Mouse (Mus musculus): ENCODE data around the gene Ston2. TPM values are rescaled to one million over a fixed set of nuclear protein-coding genes. Genes with fewer than 3 reads are reported as not detected.
A peak's percentile ranks its signal among the peaks of the same experiment; 100 is the strongest.

The Ston2 gene
- polyA plus RNA-seq, 1 experiment from 2014 or later = 10.6 TPM

DNA sequence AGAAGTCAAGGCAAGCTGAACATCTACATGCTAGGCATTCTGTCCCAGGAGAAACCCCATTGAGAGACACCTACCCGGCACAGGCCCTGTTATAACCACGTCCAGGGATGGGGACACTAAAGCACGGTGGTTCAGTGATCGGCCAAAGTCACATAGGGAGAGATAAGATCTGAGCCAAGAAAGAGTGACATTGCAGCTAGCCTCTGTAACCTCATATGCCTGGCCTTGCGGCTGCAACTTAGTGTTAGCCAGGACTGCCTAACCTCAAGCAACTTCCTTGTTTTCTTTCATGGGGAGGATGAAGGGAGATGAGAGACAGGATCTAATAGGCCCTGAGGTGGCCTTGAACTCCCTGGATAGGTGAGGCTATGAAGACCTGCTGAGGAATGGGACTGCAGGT, 122.8 kb downstream of the Ston2 start:
- Histone ChIP-seq H3K4me2 (no peak overlapping the region), H3K27me3 (ENCODE audit: insufficient read depth, low read length) (no peaks in the 10 kb centered on the region), H3K4me3 (ENCODE audit: low read depth, low read length) (no peak overlapping the region), H3K9me3 (ENCODE audit: low read depth, low read length) (no peaks in the 10 kb centered on the region), H3K36me3 (ENCODE audit: insufficient read depth) (no peaks in the 10 kb centered on the region), H3K4me1 (ENCODE audit: insufficient read depth) (no peaks in the 10 kb centered on the region), H3K27ac (ENCODE audit: low read depth) (no peak overlapping the region), H3K9ac (no peak overlapping the region)
- TF ChIP-seq CTCF (IDR thresholded peaks at IDR 0.05; ENCODE audit: low read depth) = no peak
- DNase-seq = no peak
- no peak for ATAC-seq (ENCODE audit: insufficient read depth)
- 83% methylated on average over 5 of the region's 5 CpGs for WGBS

DNA sequence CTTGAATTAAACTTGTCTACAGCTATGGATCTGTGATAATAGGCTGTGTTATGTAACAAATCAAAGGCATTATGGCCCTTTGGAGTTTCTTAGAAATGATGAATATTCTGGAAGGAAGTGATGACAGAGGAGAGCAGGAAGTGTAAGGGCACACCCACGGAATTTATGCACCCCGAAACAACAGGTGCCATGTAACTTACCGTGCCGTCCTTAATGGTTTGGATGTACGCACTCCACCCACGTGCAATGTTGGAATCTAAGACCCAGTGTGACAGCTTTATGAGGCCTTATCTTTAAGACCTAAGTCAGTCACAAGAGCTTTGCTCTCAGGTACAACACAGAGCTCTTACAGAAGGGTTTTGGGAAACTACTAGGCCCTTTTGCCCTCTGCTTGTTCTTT, 124.9 kb downstream of the Ston2 start:
- DNase-seq (no peak), ATAC-seq (ENCODE audit: insufficient read depth) (no peak)
- Histone ChIP-seq H3K9ac (no peak overlapping the region), H3K4me1 (ENCODE audit: insufficient read depth) (no peaks in the 10 kb centered on the region), H3K4me2 (no peak overlapping the region), H3K27ac (ENCODE audit: low read depth) (no peak overlapping the region), H3K4me3 (ENCODE audit: low read depth, low read length) (no peak overlapping the region), H3K9me3 (ENCODE audit: low read depth, low read length) (no peaks in the 10 kb centered on the region), H3K27me3 (ENCODE audit: insufficient read depth, low read length) (no peaks in the 10 kb centered on the region), H3K36me3 (ENCODE audit: insufficient read depth) (no peaks in the 10 kb centered on the region)
- WGBS = 59% methylated on average over 6 of the region's 6 CpGs
- no peak for TF ChIP-seq CTCF (IDR thresholded peaks at IDR 0.05; ENCODE audit: low read depth)

DNA sequence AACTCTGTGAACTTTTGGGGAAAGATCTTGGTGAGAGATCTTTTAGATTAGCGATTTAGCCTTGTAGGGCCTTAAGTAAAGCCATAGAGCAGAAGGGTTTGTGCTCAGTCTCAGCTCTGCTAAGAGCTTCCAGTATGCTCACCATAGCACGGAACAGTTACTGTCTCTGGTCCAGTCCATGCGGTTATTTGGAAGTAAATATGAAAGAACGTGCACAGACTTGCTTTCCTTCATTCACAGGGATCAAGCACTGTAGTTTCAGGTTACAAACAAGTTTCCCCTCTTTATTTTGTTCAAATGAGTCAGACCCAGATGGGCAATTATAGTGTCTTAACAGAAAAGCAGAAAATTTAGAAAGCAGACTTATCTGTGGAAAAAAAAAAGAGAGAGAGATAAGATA, 125.3 kb downstream of the Ston2 start:
- no peak for ATAC-seq (ENCODE audit: insufficient read depth)
- no peak for TF ChIP-seq CTCF (IDR thresholded peaks at IDR 0.05; ENCODE audit: low read depth)
- Histone ChIP-seq H3K9me3 (ENCODE audit: low read depth, low read length) (no peaks in the 10 kb centered on the region), H3K4me3 (ENCODE audit: low read depth, low read length) (no peak overlapping the region), H3K9ac (no peak overlapping the region), H3K27me3 (ENCODE audit: insufficient read depth, low read length) (no peaks in the 10 kb centered on the region), H3K4me1 (ENCODE audit: insufficient read depth) (no peaks in the 10 kb centered on the region), H3K27ac (ENCODE audit: low read depth) (no peak overlapping the region), H3K36me3 (ENCODE audit: insufficient read depth) (no peaks in the 10 kb centered on the region), H3K4me2 (no peak overlapping the region)
- no peak for DNase-seq
- WGBS = 70% methylated on average over 4 of the region's 4 CpGs

DNA sequence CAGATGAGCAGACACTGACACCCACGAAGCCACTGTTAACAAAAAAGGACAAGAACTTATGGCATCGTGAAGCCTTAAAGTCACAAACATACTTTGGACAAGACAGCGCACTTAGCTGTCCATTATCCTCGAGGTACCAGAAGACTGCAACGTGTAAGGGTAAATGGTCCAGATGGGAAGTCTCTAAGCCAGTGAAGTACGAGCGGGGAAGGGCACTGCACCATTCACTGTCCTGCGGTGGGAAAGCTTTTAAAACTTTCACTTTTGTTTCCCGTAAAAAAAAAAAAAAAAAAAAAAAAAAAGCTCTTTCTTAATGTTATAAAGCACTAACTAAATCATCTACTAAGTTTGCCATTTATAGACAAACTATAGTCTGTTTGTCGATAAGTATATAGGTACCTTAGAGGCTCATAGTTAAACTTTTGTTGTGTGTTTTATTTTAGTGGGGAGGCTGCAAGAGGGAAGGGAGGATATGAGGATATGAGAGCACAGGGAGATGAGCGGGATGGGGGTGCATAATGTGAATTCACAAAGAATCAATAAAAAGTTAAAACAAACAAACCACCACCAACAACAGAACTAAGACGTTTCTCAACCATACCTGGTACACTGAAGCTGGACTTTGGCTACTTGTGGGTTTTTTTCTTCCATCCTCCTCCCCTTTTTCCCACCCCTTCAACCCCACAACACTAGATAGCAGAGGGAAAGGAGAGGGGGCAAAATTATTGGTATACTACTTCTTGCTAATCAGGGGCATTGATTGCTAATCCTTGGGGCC, 127.4 kb downstream of the Ston2 start:
- H3K4me3 ChIP-seq (ENCODE audit: low read depth, low read length) = no peak overlapping the region
- no peak for DNase-seq
- no peak for ATAC-seq (ENCODE audit: insufficient read depth)
- no peak for TF ChIP-seq CTCF (IDR thresholded peaks at IDR 0.05; ENCODE audit: low read depth)
- H3K36me3 ChIP-seq (ENCODE audit: insufficient read depth) = no peaks in the 10 kb centered on the region
- H3K9ac ChIP-seq = no peak overlapping the region
- WGBS = 69% methylated on average over 12 of the region's 12 CpGs
- no peaks in the 10 kb centered on the region for H3K27me3 ChIP-seq (ENCODE audit: insufficient read depth, low read length)
- no peak overlapping the region for H3K4me2 ChIP-seq
- no peak overlapping the region for H3K27ac ChIP-seq (ENCODE audit: low read depth)
- H3K9me3 ChIP-seq (ENCODE audit: low read depth, low read length) = no peaks in the 10 kb centered on the region
- no peaks in the 10 kb centered on the region for H3K4me1 ChIP-seq (ENCODE audit: insufficient read depth)

DNA sequence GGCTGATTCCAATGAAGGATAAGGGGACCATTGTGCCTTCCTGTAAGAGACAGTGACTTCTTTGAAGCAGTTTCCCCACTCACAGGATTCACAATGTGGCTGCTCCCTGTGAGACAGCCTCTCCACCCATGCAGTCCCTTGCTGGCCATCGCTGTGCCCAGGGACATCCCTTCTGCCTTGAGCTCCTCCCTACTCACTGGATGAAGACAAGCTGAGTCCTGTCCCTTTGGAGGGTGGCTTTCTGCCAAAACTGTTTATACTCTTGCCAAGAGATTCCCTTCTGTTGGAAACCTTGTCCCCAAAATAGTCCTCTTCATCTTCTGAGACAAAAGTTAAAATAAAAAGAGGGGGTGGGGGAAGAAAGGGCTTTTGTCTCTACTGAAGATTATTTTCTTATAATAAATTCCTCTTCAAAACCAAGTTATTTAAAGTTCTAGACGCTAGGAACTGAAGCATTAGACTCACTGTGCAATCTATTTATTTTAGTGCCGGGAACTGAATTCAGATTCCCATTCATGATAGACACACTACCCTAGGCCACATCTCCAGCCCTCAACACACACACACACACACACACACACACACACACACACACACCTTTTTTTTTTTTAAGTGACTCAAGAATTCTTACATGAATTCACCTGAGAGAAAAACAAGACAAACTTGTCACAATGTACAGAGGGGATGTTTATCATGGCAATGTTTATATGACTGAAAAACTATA, 133.6 kb downstream of the Ston2 start:
- peak; percentile 94 for ATAC-seq (ENCODE audit: insufficient read depth)
- peak; percentile 93 for DNase-seq
- no peak overlapping the region; the same call in 1 of the 2 replicates for H3K27ac ChIP-seq (ENCODE audit: low read depth)

DNA sequence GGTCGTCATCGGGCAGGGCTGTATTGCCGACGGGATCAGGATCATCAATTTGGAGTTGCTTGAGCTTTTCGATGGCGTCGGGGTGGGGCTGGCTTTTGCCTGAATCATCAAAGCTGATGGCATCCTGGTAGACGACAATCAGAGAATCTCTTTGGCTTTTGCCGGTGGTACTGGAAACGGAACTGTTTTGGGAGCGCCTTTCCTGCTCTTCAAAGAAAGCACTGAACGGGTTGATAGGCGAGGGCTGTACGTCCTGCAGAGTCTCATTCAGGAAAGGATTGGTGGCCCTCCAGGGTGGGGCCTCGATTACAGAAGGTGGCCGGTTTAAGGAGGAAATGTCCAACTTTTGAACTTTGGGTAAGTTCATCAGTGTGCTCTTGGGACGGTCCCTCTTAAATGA, 139.8 kb downstream of the Ston2 start:
- H3K4me1 ChIP-seq (ENCODE audit: insufficient read depth) = no peaks in the 10 kb centered on the region
- ATAC-seq (ENCODE audit: insufficient read depth) (no peak), DNase-seq (no peak)
- WGBS = 94% methylated on average over 17 of the region's 17 CpGs
- no peaks in the 10 kb centered on the region for H3K27me3 ChIP-seq (ENCODE audit: insufficient read depth, low read length)
- no peak overlapping the region for H3K9ac ChIP-seq
- no peak overlapping the region for H3K27ac ChIP-seq (ENCODE audit: low read depth)
- no peaks in the 10 kb centered on the region for H3K9me3 ChIP-seq (ENCODE audit: low read depth, low read length)
- no peak overlapping the region for H3K4me2 ChIP-seq
- no peak for TF ChIP-seq CTCF (IDR thresholded peaks at IDR 0.05; ENCODE audit: low read depth)
- no peak overlapping the region for H3K4me3 ChIP-seq (ENCODE audit: low read depth, low read length)
- H3K36me3 ChIP-seq (ENCODE audit: insufficient read depth) = peaks cover 17% of the 10 kb centered on the region; the same call in 1 of the 2 replicates

More for the DNA sequence above, 133.6 kb downstream of the Ston2 start:
- H3K9ac ChIP-seq = no peak overlapping the region
- no peak overlapping the region for H3K4me2 ChIP-seq
- H3K4me1 ChIP-seq (ENCODE audit: insufficient read depth) = no peaks in the 10 kb centered on the region
- no peaks in the 10 kb centered on the region for H3K27me3 ChIP-seq (ENCODE audit: insufficient read depth, low read length)
- no peaks in the 10 kb centered on the region for H3K36me3 ChIP-seq (ENCODE audit: insufficient read depth)
- 42% methylated on average over 3 of the region's 3 CpGs for WGBS
- no peak for TF ChIP-seq CTCF (IDR thresholded peaks at IDR 0.05; ENCODE audit: low read depth)
- H3K4me3 ChIP-seq (ENCODE audit: low read depth, low read length) = no peak overlapping the region
- no peaks in the 10 kb centered on the region for H3K9me3 ChIP-seq (ENCODE audit: low read depth, low read length)

DNA sequence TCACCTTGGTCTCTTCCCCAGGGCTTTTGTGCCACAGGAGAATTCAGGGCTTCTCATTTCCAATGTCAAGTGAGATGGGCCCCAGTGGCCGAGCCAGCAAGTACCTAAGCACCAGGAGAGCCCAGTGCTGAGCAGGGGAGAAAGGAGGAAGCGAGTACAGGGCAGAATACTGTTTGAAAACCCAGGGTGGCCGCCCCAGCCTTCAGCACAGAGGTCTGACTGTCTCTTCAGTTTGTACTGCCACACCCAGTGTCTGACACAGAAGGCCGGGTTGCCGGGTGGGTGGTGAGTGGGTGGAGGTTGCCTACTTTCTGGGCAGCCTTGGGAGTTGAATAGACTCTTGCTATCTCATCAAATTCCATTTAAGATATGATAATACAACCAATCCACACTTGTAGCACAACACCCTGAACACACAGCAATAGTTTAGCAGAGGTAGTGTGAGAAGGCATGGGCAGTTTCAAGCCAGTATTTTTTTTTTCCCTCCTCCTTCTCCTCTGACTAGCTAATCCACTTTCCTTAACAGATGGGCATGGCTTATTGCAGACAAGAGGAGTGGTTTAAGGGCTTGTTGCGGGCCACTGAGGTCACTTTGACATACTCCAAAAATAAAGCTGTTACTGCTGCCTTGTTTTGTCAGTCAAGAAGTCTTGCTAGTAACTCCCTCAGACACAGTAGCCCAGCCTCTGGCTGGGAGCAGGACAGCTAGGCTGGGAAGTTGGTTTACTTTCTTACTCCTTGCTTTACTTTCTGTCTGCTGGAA, 142.6 kb downstream of the Ston2 start:
- H3K4me1 ChIP-seq (ENCODE audit: insufficient read depth) = no peaks in the 10 kb centered on the region
- H3K4me3 ChIP-seq (ENCODE audit: low read depth, low read length) = no peak overlapping the region
- no peak for ATAC-seq (ENCODE audit: insufficient read depth)
- DNase-seq = no peak
- H3K27ac ChIP-seq (ENCODE audit: low read depth) = no peak overlapping the region
- H3K36me3 ChIP-seq (ENCODE audit: insufficient read depth) = peaks cover 17% of the 10 kb centered on the region; the same call in 1 of the 2 replicates
- H3K9ac ChIP-seq = no peak overlapping the region
- 86% methylated on average over 6 of the region's 6 CpGs for WGBS
- no peaks in the 10 kb centered on the region for H3K9me3 ChIP-seq (ENCODE audit: low read depth, low read length)
- no peaks in the 10 kb centered on the region for H3K27me3 ChIP-seq (ENCODE audit: insufficient read depth, low read length)
- no peak overlapping the region for H3K4me2 ChIP-seq
- TF ChIP-seq CTCF (IDR thresholded peaks at IDR 0.05; ENCODE audit: low read depth) = no peak

Measured in lung, embryonic 14.5 days (tissue).